Mouse (Mus musculus) induced T-regulatory cell, adult 2 months (primary cell): ENCODE data around the gene Pole4.

Experiments used
- DNase-seq: peaks from one replicate; pipeline ENCODE4 v3.0.0-alpha.2; 2012; ENCODE audit warnings: low read depth

Gene Pole4

DNA sequence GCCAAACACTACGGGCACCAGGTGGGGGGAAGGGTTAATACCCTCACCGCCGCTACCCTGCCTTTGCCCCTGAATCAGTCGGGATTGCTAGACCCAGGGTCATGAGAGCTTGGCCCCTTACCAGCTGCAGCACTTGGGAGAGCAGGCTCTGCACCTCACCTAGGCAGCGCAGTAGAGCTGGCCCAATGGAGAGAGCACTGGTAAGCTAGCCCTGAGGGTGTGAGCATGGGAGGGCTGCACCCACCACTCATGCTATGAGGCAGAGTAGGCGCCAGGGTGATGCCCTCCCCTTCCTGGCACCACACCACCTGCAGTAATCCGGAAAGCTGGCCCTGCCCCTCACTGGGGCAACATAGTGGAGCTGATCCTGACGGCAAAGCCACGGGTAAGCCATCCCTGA is 94.1 kb downstream of the Pole4 start:
- no peak for DNase-seq

DNA sequence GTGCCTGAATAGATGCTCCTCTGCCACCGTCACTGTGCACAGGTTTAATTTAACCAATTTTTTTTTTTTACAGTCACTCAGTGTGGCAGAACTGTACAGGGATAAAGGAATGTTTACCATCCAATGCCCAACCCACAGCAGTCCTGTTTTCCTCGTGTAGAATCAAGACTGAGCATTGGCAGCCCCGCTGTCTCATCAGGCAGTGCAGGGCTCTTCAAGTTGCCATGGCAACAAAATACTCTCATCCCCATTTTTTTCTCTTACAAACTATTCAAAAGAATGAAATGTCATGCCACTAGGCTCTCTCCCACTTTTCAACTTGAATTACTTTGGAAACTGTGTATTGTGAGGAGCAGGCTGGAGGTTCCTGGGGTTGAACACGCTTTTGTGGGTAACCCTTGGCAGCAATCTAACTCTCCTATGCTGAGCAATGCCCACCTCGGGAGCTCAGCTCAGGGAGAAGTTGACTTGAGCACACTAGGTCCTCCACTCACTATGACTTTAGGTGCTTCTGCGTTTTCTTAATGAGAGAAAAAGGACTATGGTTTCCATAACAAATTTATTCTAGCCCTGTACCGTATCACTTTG is 95.7 kb downstream of the Pole4 start:
- DNase-seq: no peak

DNA sequence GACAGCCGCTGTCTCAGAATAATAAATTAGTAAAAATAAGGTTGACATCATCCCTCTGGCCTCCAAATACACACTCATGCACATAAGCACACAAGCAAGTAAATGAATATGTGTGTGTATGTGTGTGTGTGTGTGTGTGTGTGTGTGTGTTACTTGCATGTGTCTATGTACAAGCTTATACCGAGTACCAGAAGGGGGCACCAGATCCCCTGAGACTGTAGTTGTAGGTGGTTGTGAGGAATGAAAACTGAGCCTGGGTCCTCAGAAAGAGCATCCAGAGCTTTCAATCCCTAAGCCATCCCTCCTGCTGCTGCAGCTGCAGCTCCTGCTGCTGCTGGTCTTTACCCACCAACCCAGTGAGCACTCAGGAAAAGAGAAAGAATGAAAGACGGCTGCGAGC is 96.4 kb downstream of the Pole4 start:
- no peak for DNase-seq

DNA sequence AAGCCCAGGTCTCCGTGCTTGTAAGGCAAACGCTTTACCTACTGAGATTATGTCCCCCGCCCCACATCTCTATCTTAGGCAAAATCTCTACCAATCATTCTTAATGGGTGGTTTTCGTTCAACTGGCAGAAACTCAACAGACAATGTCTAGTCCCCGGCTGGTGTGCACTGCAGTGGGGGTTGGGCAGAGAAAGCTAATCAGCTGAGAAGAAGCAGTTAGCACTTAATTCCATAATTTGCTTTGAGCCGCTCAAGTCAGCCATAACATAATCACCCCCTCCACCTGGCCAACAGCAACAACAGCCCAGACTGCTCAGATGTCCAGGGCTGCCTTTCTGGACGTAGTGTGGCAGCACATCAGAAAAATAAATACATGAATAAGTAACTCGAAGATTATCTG is 100.4 kb downstream of the Pole4 start:
- DNase-seq: no peak

DNA sequence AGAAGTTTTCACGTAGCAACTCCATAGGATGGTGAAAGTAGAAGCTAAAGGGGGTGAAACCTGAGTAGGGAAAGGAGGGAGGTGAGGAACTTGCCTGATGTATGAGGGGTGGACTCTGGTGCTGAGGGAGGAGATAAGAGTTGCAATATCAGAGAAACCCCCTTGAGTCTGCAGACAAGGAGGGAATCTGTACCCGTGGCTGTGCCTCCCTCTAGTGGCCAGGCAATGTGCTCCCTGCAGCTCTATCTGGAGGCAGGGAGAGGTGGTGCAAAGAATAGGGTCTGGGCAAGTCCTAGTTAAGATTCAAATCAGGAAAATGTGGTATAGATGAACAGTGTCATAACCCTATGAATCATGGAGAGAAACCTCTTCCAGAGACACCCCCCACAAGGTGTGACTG is 101.5 kb downstream of the Pole4 start:
- DNase-seq: peak; percentile 9

DNA sequence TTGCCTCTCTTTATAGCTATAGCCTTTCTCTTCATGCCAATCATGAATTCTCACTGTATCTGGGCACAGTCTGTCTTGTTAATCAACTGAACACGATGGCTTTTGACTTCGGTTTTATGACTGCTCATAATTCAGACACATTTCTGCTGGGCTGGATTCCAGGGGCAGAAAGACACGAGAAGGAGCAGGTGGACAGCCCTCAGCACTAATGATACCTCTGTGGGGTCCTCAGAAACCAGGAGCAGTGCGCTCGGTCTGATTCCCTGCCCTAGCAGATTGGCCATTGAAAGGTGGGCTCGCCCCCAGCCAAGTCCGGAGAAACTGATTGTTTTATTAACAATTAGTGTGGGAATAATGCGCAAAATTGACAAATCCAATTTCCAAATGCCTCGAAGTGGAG is 101.9 kb downstream of the Pole4 start:
- no peak for DNase-seq

DNA sequence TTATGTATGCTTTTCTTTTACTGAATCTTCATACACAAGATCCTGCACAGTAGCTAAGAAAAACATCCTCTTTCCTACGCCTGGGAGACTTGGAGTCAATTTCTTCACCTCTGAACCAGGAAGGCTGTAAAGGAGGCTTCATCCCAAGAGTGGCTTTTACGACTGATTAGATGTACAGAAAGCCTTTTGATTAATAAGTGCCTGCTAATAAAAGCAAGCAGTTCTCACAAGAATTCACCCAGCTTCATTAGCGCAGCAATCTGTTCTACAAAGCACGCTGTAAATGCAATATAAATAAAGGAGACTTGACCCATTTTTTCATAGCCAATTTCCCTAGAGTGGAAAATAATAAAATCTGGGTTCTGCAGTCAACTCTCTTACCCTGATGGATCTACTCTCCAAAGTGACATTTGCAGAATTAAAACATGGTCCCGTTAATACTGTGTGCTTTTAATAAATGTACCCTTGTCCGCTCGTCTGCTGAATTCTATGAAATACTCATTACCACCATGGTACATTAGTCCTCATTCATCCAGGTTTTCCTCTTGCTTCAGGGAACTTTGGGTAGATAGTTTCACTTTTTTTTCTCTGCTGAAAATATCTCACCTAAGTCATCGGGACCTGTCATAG is 109.6 kb downstream of the Pole4 start:
- DNase-seq: no peak

DNA sequence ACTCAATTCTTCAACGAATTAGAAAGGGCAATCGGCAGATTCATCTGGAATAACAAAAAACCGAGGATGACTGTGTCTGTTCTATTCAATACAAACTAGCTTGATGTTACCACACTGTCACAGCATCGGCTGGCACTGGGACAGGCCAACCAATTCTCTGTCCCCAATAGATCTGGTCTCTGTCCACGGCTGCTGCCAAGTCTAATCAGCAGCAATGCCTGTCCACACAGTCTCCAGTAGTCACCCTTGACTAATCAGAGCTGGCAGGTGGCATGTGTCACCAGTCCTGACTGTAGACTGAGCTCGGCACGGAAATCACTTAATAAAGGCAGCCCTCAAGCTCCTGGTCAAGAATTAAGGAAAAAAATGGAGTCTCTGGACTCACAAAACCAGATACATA is 115.8 kb downstream of the Pole4 start:
- no peak for DNase-seq

DNA sequence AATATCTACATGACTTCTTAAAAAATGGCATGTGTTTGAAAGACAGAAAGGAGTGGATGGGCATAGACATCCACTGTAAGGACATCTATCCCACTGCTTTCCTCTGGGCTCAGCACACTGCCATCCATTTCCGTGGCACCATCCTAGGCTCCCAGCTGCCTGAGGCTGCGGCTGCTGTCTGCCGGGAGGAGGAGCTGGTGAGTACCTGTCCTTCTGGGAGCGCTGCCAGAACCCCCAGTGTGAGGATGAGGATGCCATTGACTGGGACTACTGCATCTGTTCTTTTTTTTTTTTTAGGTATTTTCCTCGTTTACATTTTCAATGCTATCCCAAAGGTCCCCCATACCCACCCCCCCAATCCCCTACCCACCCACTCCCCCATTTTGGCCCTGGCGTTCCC is 119.8 kb downstream of the Pole4 start:
- no peak for DNase-seq

DNA sequence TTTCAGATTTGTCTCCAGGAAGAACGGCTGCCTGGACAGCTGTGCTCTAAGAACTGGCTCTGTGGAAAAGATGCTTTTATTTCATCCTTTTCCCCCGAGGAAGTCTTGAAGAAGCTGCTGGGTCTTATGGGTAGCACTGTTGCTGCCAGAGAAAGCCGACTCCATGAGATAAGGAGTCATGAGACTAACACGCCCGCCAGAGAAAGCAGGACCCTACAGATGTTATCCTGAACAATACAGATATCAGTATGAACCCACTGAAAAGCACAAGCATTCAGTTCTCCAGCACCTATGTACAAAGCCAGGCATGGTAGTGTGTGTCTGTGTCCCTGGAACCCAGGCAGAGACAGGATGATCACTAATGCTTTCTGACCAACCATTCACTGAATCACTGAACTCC is 129.7 kb downstream of the Pole4 start:
- DNase-seq: no peak
